Mouse (Mus musculus): ENCODE results near the gene Rbm15.
"Not testable (repeated sequence)": the region's sequence is repeated elsewhere in the genome, so short reads cannot be mapped to it uniquely, and the experiment has no call there.

DNA sequence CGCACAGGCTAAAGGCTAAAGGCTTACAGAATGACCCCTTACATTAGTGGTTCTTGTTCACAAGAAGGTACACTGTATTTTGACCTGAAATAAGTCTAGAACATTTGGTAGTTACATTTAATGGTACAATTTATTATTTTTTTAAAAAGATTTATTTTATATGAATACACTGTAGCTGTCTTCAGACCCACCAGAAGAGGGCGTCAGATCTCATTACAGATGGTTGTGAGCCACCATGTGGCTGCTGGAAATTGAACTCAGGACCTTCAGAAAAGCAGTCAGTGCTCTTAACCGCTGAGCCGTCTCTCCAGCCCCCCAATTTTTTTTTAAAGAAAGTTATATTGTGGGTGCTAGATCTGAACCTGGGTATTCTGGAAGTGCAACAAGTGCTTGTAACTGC, 36.6 kb downstream of the Rbm15 start:
- TF ChIP-seq POLR2A, CTCF (IDR thresholded peaks at IDR 0.05; ENCODE audit: insufficient read depth, low read depth, low read length): not testable (repeated sequence)

Data from olfactory bulb, adult 2 months (tissue).